Mouse (Mus musculus): ENCODE results near the gene Dennd4a.
A peak's percentile ranks its signal among the peaks of the same experiment; 100 is the strongest.

The Dennd4a gene

GRCm38 (mm10) chr9:64810822-64811537 is at the start of gene Dennd4a:
Dennd4a (plus strand) TSS chr9:64811340.
- peak; percentile 99 for DNase-seq (ENCODE audit: low read depth, low spot score)

GRCm38 (mm10) chr9:64764824-64765223 is 46.3 kb upstream of the Dennd4a start:
- no peak for DNase-seq (ENCODE audit: low read depth, low spot score)

- DNase-seq (ENCODE audit: low read depth, low spot score): peak; percentile 38
Measured at GRCm38 (mm10) chr9:64766136-64766535, 45.0 kb upstream of the Dennd4a start.

- no peak for DNase-seq (ENCODE audit: low read depth, low spot score)
Measured at GRCm38 (mm10) chr9:64767796-64768195, 43.3 kb upstream of the Dennd4a start.

GRCm38 (mm10) chr9:64769066-64769695 is 42.0 kb upstream of the Dennd4a start:
- peak; percentile 69 for DNase-seq (ENCODE audit: low read depth, low spot score)

- DNase-seq (ENCODE audit: low read depth, low spot score): no peak
Measured at GRCm38 (mm10) chr9:64769911-64770310, 41.2 kb upstream of the Dennd4a start.

GRCm38 (mm10) chr9:64770411-64770849 is 40.7 kb upstream of the Dennd4a start:
- no peak for DNase-seq (ENCODE audit: low read depth, low spot score)

GRCm38 (mm10) chr9:64771236-64771635 is 39.9 kb upstream of the Dennd4a start:
- no peak for DNase-seq (ENCODE audit: low read depth, low spot score)

GRCm38 (mm10) chr9:64773254-64773653 is 37.9 kb upstream of the Dennd4a start:
- no peak for DNase-seq (ENCODE audit: low read depth, low spot score)

GRCm38 (mm10) chr9:64773936-64774335 is 37.2 kb upstream of the Dennd4a start:
- DNase-seq (ENCODE audit: low read depth, low spot score): no peak

GRCm38 (mm10) chr9:64774411-64774811 is 36.7 kb upstream of the Dennd4a start:
- DNase-seq (ENCODE audit: low read depth, low spot score): no peak

- no peak for DNase-seq (ENCODE audit: low read depth, low spot score)
Measured at GRCm38 (mm10) chr9:64774883-64775282, 36.3 kb upstream of the Dennd4a start.

GRCm38 (mm10) chr9:64775491-64775890 is 35.6 kb upstream of the Dennd4a start:
- no peak for DNase-seq (ENCODE audit: low read depth, low spot score)

GRCm38 (mm10) chr9:64777441-64777987 is 33.6 kb upstream of the Dennd4a start:
- no peak for DNase-seq (ENCODE audit: low read depth, low spot score)

GRCm38 (mm10) chr9:64778151-64778550 is 33.0 kb upstream of the Dennd4a start:
- DNase-seq (ENCODE audit: low read depth, low spot score): peak; percentile 40

- peak; percentile 64 for DNase-seq (ENCODE audit: low read depth, low spot score)
Measured at GRCm38 (mm10) chr9:64779628-64780027, 31.5 kb upstream of the Dennd4a start.

GRCm38 (mm10) chr9:64783511-64783910 is 27.6 kb upstream of the Dennd4a start:
- no peak for DNase-seq (ENCODE audit: low read depth, low spot score)

- DNase-seq (ENCODE audit: low read depth, low spot score): peak; percentile 72
Measured at GRCm38 (mm10) chr9:64784841-64785240, 26.3 kb upstream of the Dennd4a start.

GRCm38 (mm10) chr9:64786216-64786905 is 24.8 kb upstream of the Dennd4a start:
- no peak for DNase-seq (ENCODE audit: low read depth, low spot score)

- no peak for DNase-seq (ENCODE audit: low read depth, low spot score)
Measured at GRCm38 (mm10) chr9:64788070-64788469, 23.1 kb upstream of the Dennd4a start.

GRCm38 (mm10) chr9:64789341-64789761 is 21.8 kb upstream of the Dennd4a start:
- DNase-seq (ENCODE audit: low read depth, low spot score): no peak

- no peak for DNase-seq (ENCODE audit: low read depth, low spot score)
Measured at GRCm38 (mm10) chr9:64789887-64790400, 21.2 kb upstream of the Dennd4a start.

Data from ZHBTc4 (cell line).